Mouse (Mus musculus) lung, postnatal 10 days (tissue): ENCODE measurements around the gene Mup7.
"Not testable (repeated sequence)": the region's sequence is repeated elsewhere in the genome, so short reads cannot be mapped to it uniquely, and the experiment has no call there.

Source experiments
- DNase-seq: peaks from one replicate; pipeline ENCODE4 v3.0.0; 2021

Gene Mup7

GRCm38 (mm10) chr4:60070375-60070774 is at the start of gene Mup7:
Mup7 (minus strand) TSS chr4:60070475.
- not testable (repeated sequence) for DNase-seq

- not testable (repeated sequence) for DNase-seq
Observed at GRCm38 (mm10) chr4:60079865-60080264, 9.6 kb upstream of the Mup7 start.

GRCm38 (mm10) chr4:60029334-60030111 is 40.8 kb downstream of the Mup7 start:
- DNase-seq = not testable (repeated sequence)

- not testable (repeated sequence) for DNase-seq
Observed at GRCm38 (mm10) chr4:60020141-60020540, 50.1 kb downstream of the Mup7 start.
